Mouse (Mus musculus): ENCODE measurements around the gene Prg4. TPM values are rescaled to one million over a fixed set of nuclear protein-coding genes. Genes with fewer than 3 reads are reported as not detected.

The Prg4 gene
- total and polyA plus RNA-seq, 2 experiments from 2014 or later: 2.0 to 12.9 TPM

DNA sequence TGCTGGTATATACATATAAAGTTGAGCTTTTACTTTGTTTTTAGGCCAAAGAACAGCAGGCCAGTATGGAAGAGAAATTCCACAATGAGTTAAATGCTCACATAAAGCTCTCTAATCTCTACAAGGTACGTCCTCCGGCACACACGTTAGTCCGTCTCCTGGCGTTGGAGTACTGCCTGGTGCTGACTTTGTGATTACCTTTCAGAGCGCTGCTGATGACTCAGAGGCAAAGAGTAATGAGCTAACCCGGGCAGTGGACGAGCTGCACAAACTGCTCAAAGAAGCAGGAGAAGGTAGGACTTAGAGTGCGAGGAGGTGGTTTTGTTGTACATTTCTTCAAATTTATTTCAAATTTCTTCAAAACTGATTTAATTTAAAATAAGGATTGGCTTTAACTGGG, 58.7 kb downstream of the Prg4 start:
- Histone ChIP-seq H3K27ac (ENCODE audit: low read depth, low read length) (no peak overlapping the region), H3K4me3 (ENCODE audit: low read depth, low read length) (no peak overlapping the region), H3K4me2 (ENCODE audit: low read depth, low read length, poor library complexity, severe bottlenecking) (no peak overlapping the region), H3K9ac (replicated peaks; ENCODE audit: low read length, poor library complexity, severe bottlenecking) (no peak overlapping the region), H3K27me3 (ENCODE audit: insufficient read depth, low read length) (no peaks in the 10 kb centered on the region), H3K36me3 (ENCODE audit: insufficient read depth, low read length) (peaks cover 51% of the 10 kb centered on the region), H3K4me1 (ENCODE audit: insufficient read depth, low read length) (no peaks in the 10 kb centered on the region), H3K9me3 (ENCODE audit: low read length) (no peaks in the 10 kb centered on the region)
- ATAC-seq (ENCODE audit: low FRiP score) (no peak), DNase-seq (ENCODE audit: low spot score) (no peak)
- WGBS: 94% methylated on average over 9 of the region's 9 CpGs
- no peak for TF ChIP-seq CTCF (IDR thresholded peaks at IDR 0.05)

- Histone ChIP-seq H3K4me3 (ENCODE audit: low read depth, low read length) (no peak overlapping the region), H3K9ac (replicated peaks; ENCODE audit: low read length, poor library complexity, severe bottlenecking) (no peak overlapping the region), H3K27me3 (ENCODE audit: insufficient read depth, low read length) (no peaks in the 10 kb centered on the region), H3K27ac (ENCODE audit: low read depth, low read length) (no peak overlapping the region), H3K36me3 (ENCODE audit: insufficient read depth, low read length) (peaks cover 38% of the 10 kb centered on the region; the same call in 1 of the 2 replicates), H3K4me2 (ENCODE audit: low read depth, low read length, poor library complexity, severe bottlenecking) (no peak overlapping the region), H3K9me3 (ENCODE audit: low read length) (no peaks in the 10 kb centered on the region), H3K4me1 (ENCODE audit: insufficient read depth, low read length) (no peaks in the 10 kb centered on the region)
- TF ChIP-seq CTCF (IDR thresholded peaks at IDR 0.05): no peak
- 92% methylated on average over 3 of the region's 3 CpGs for WGBS
- no peak for ATAC-seq (ENCODE audit: low FRiP score)
- no peak for DNase-seq (ENCODE audit: low spot score)
Observed at GRCm38 (mm10) chr1:150404555-150404954, 61.4 kb downstream of the Prg4 start.

DNA sequence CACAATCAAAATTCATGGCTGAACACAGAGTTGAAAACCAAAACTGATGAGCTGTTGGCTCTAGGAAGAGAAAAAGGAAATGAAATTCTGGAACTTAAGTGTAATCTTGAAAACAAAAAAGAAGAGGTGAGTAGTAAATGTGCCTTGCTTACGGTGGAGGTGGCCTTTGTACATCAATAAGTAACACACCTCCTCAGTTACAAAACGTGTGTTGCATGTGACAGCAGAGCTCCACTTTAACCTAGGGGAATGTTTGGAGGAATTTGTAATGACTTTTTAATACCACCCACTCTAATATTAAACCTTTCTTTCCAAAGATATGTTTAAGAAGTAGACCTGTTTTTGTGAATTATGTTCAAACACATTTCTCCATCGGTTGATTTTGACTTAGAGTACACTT, 62.1 kb downstream of the Prg4 start:
- DNase-seq (ENCODE audit: low spot score): no peak
- Histone ChIP-seq H3K9me3 (ENCODE audit: low read length) (no peaks in the 10 kb centered on the region), H3K4me2 (ENCODE audit: low read depth, low read length, poor library complexity, severe bottlenecking) (no peak overlapping the region), H3K9ac (replicated peaks; ENCODE audit: low read length, poor library complexity, severe bottlenecking) (no peak overlapping the region), H3K36me3 (ENCODE audit: insufficient read depth, low read length) (peaks cover 37% of the 10 kb centered on the region; the same call in 1 of the 2 replicates), H3K4me3 (ENCODE audit: low read depth, low read length) (no peak overlapping the region), H3K27me3 (ENCODE audit: insufficient read depth, low read length) (no peaks in the 10 kb centered on the region), H3K27ac (ENCODE audit: low read depth, low read length) (no peak overlapping the region), H3K4me1 (ENCODE audit: insufficient read depth, low read length) (no peaks in the 10 kb centered on the region)
- no peak for TF ChIP-seq CTCF (IDR thresholded peaks at IDR 0.05)
- WGBS: 96% methylated on average over 3 of the region's 3 CpGs
- no peak for ATAC-seq (ENCODE audit: low FRiP score)

Other genes starting within 250 kb of the Prg4 start
- gene Pdc, start 146.7 kb downstream of the Prg4 start, total RNA-seq (2014; rRNA removed): not detected in 2 replicates
- not detected in 2 replicates for gene Pdc, start 146.7 kb downstream of the Prg4 start, polyA plus RNA-seq (2015; fragmentation: Nextera tagmentation; extraction: Ambion mirVana)
- gene Tpr, start 73.3 kb downstream of the Prg4 start, total RNA-seq (2014; rRNA removed): 80.8 and 84.8 TPM in 2 replicates
- 116 and 147 TPM in 2 replicates for gene Tpr, start 73.3 kb downstream of the Prg4 start, polyA plus RNA-seq (2015; fragmentation: Nextera tagmentation; extraction: Ambion mirVana)
- 20.1 and 36.8 TPM in 2 replicates for gene Odr4, start 73.1 kb downstream of the Prg4 start, total RNA-seq (2014; rRNA removed)
- 44.3 and 45.2 TPM in 2 replicates for gene Odr4, start 73.1 kb downstream of the Prg4 start, polyA plus RNA-seq (2015; fragmentation: Nextera tagmentation; extraction: Ambion mirVana)

Data from midbrain, postnatal 0 days (tissue).